Mouse (Mus musculus) small intestine, adult 2 months (tissue): ENCODE data around the gene Omt2b. TPM values are rescaled to one million over a fixed set of nuclear protein-coding genes. Genes with fewer than 3 reads are reported as not detected.
"Not testable (repeated sequence)": the region's sequence is repeated elsewhere in the genome, so short reads cannot be mapped to it uniquely, and the experiment has no call there.

Experiments
- H3K27ac ChIP-seq: fragments of 200-500 bp; 2 replicates; pipeline ENCODE4 v1.5.1; 2012; ENCODE audit warnings: low read depth, low read length, control low read depth, inconsistent platforms; ENCODE audit not compliant: insufficient read depth
- H3K27me3 ChIP-seq: fragments of 200-500 bp; 2 replicates; pipeline ENCODE4 v1.6.1; 2012; ENCODE audit warnings: mild to moderate bottlenecking, moderate library complexity, low read length, inconsistent platforms; ENCODE audit not compliant: control insufficient read depth, insufficient read depth
- H3K36me3 ChIP-seq: fragments of 200-500 bp; 2 replicates; pipeline ENCODE4 v1.6.1; 2012; ENCODE audit warnings: mild to moderate bottlenecking, low read length, control low read depth, inconsistent platforms; ENCODE audit not compliant: control insufficient read depth, insufficient read depth
- H3K4me1 ChIP-seq: fragments of 200-500 bp; 2 replicates; pipeline ENCODE4 v1.6.1; 2012; ENCODE audit warnings: low read length, inconsistent platforms, mixed read lengths; ENCODE audit not compliant: control insufficient read depth, insufficient read depth, insufficient read length
- H3K4me3 ChIP-seq: fragments of 200-500 bp; 2 replicates; pipeline ENCODE4 v1.5.1; 2012; ENCODE audit warnings: low read depth, mild to moderate bottlenecking, control low read depth, inconsistent platforms, low read length, moderate library complexity
- CTCF ChIP-seq: fragments of 200-500 bp; IDR thresholded peaks from 2 replicates; pipeline ENCODE4 v1.5.1; 2012; ENCODE audit warnings: low read depth, mild to moderate bottlenecking, control low read depth, inconsistent platforms, low read length, moderate library complexity, mixed read lengths; ENCODE audit not compliant: insufficient replicate concordance, insufficient read length; ENCODE audit errors: extremely low read depth
- POLR2A ChIP-seq: fragments of 200-500 bp; IDR thresholded peaks from 2 replicates; pipeline ENCODE4 v1.6.1; 2012; ENCODE audit warnings: low read depth, mild to moderate bottlenecking, control low read depth, inconsistent platforms, low read length, moderate library complexity
- WGBS: fragments of 180-500 bp; shearing (Covaris S2); methylation state at CpG from one replicate; pipeline ENCODE4 v1.1.7; 2018; 5-methylcytosine and 5-hydroxymethylcytosine counted together
- polyA plus RNA-seq: library from polyadenylated mRNA; depleted of rRNA; stranded (reverse); fragments of >200 nt; gene quantifications from 2 replicates; pipeline ENCODE4 v1.2.3, GENCODE M21; 2012

Gene Omt2b
- polyA plus RNA-seq, 1 experiment, result not detected

DNA sequence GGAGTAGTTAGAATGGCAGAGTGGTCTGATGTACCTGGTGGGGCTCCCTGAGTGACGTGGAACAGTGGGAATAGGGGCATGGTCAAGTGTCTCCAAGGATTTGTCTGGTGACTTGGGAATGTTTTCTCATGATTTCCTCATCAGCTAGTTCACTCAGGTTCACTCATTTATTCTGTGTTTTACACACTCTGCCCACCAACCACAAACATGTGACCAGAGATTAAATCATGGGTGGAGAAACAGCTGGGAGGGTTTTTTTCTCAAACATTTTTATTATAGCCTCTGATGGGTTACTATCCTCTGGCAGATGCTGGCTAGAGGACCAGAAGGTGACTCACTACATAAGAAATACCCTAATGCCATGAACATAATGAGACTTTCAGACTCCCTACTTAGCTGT is 29.2 kb upstream of the Omt2b start:
- no peaks in the 10 kb centered on the region for H3K27me3 ChIP-seq
- H3K4me1 ChIP-seq, result peaks cover 2% of the 10 kb centered on the region; the same call in 1 of the 2 replicates
- no peak overlapping the region for H3K27ac ChIP-seq
- H3K4me3 ChIP-seq, result no peak overlapping the region
- TF ChIP-seq POLR2A, result no peak
- TF ChIP-seq CTCF, result no peak
- 97% methylated on average over 1 of the region's 1 CpGs for WGBS
- no peaks in the 10 kb centered on the region for H3K36me3 ChIP-seq

DNA sequence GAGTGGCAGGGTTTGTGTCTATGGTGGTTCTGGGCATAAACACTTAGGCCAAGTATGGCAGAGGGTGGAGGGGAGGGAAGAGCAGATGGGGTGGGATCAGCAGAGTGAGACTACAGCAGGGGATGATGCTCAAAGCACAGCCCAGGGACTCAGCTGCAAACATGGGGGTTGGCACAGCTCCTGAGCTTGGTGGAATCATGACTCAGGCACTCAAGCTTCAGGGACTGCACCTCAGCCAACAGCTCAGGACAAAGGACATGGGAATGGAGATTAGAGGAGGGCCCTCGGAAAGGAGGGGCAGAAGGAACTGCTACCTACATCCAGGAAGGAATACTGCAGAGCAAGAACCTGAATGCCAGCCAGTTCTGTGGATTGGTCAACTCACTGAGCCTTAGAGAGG is 28.2 kb upstream of the Omt2b start:
- H3K4me1 ChIP-seq, H3K27me3 ChIP-seq, H3K36me3 ChIP-seq, H3K4me3 ChIP-seq, H3K27ac ChIP-seq: not testable (repeated sequence)
- WGBS, result 20% methylated on average over 1 of the region's 1 CpGs

DNA sequence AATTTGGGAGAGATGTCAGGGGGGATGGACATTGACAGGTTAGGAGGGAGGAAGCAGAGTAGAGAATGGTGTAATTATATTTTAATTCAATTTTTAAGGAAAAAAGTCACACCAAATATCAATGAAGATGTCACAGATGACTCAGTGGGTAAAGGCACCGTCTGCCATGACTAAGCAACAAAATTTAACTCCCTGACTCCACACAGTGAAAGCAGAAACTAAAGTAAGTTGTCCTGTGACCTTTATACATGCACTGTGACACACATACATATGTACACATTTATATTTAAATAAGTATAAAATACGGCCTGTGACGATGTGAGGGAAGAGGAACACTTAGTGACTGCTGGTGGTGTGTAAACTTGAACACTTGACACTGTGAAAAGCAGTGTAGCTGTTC is 19.3 kb upstream of the Omt2b start:
- not testable (repeated sequence) for H3K27me3 ChIP-seq, H3K4me3 ChIP-seq, H3K4me1 ChIP-seq, H3K27ac ChIP-seq, H3K36me3 ChIP-seq
- 74% methylated on average over 3 of the region's 3 CpGs for WGBS

DNA sequence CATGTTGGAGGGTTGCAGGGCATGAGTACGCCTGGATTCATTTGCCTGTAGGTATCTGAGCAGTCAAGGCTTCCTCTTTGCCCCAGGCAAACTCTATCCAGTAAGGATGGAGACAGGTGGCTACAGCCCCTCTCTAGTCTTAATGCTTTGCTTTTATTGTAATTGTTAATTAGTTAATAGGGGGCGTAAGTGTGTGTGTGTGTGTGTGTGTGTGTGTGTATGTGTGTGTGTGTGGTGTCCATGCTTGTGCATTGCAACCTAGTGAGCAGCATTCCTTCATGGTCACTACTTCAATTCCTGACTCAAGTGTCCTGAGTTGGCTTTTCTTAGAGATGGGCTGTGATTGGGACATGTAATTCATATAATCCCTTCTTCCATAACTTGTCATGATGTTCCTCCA is 12.7 kb upstream of the Omt2b start, which contains the start of gene Omt2a:
Omt2a (minus strand) TSS at position 101 of the 400 bp plus-strand sequence.
- H3K27me3 ChIP-seq, result no peaks in the 10 kb centered on the region
- no peaks in the 10 kb centered on the region for H3K4me1 ChIP-seq
- H3K4me3 ChIP-seq, result no peak within 1 kb of the TSS
- TF ChIP-seq POLR2A, result no peak
- no peak for TF ChIP-seq CTCF
- no peak within 1 kb of the TSS for H3K27ac ChIP-seq
- WGBS, result 90% methylated on average over 2 of the region's 2 CpGs
- H3K36me3 ChIP-seq, result no peaks in the 10 kb centered on the region

DNA sequence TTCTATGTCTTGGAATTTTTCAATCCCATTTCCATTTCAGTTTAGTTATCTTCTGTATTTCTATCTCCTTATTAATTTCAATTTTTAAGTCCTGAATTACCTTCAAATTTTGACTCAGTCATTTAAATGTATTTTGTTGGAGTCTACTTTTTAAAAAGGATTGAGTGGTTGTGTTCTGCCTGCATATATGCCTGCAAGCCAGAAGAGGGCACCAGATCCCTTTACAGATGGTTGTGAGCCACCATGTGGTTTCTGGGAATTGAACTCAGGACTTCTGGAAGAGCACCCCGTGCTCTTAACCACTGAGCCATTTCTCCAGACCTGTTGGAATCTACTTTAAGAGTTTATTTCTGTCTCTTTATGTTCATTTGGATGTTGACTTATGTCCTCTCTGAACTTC is 7.9 kb upstream of the Omt2b start:
- Histone ChIP-seq H3K4me1 (no peaks in the 10 kb centered on the region), H3K27ac (no peak overlapping the region), H3K27me3 (no peaks in the 10 kb centered on the region), H3K4me3 (no peak overlapping the region), H3K36me3 (no peaks in the 10 kb centered on the region)
- WGBS, result 8% methylated on average over 1 of the region's 1 CpGs
- TF ChIP-seq POLR2A (no peak), CTCF (peak; percentile 35; the same call in 1 of the 2 replicates)

DNA sequence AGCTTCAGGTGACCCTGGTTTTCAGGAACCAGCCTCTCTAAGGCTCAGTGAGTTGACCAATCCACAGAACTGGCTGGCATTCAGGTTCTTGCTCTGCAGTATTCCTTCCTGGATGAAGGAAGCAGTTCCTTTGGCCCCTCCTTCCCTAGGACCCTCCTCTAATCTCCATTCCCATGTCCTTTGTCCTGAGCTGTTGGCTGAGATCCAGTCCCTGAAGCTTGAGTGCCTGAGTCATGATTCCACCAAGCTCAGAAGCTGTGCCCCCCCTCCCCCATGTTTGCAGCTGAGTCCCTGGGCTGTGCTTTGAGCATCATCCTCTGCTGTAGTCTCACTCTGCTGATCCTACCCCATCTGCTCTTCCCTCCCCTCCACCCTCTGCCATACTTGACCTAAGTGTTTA is 9.7 kb downstream of the Omt2b start:
- H3K36me3 ChIP-seq, H3K27me3 ChIP-seq, H3K4me1 ChIP-seq, H3K27ac ChIP-seq, H3K4me3 ChIP-seq: not testable (repeated sequence)

DNA sequence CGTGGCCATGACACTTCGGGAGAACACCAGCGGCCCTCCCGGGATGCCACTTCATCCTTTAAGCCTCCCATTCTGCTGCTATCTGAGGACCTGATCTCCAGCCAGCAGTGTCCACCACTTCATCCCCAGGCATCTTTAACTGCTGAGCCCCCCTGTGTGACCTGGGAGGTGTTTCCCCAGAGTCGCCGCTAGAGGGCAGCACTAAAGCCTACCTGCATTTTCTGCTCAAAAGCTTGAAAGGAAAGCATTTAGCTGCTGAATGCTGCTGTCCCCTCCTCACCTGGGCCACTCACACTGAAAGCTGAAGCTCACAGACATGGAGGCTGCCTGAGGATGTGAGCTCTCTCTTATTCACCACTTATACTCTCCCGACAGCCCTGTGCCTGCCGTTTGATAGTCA is 12.9 kb downstream of the Omt2b start:
- peak; percentile 71; the same call in 1 of the 2 replicates for TF ChIP-seq CTCF
- not testable (repeated sequence) for H3K27me3 ChIP-seq, H3K36me3 ChIP-seq, H3K27ac ChIP-seq, H3K4me1 ChIP-seq, H3K4me3 ChIP-seq
- WGBS, result 21% methylated on average over 8 of the region's 8 CpGs

DNA sequence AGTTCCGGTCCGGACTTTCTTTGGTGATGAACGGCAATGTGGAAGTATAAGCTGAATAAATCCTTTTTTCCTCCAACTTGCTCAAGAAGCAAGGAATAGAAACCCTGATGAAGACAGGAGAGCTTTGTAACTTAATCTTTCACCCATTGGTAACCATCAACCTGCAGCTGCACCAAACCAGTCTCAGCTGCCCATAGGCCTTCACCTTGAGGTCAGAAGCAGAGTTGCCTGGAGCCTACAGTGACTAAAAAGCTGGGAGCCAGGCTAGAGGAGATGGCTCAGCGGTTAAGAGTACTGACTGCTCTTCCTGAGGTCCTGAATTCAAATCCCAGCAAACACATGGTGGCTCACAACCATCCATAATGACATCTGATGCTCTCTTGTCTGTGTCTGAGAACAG is 15.1 kb downstream of the Omt2b start:
- WGBS, result 94% methylated on average over 4 of the region's 4 CpGs
- H3K4me1 ChIP-seq, H3K36me3 ChIP-seq, H3K4me3 ChIP-seq, H3K27me3 ChIP-seq, H3K27ac ChIP-seq: not testable (repeated sequence)

DNA sequence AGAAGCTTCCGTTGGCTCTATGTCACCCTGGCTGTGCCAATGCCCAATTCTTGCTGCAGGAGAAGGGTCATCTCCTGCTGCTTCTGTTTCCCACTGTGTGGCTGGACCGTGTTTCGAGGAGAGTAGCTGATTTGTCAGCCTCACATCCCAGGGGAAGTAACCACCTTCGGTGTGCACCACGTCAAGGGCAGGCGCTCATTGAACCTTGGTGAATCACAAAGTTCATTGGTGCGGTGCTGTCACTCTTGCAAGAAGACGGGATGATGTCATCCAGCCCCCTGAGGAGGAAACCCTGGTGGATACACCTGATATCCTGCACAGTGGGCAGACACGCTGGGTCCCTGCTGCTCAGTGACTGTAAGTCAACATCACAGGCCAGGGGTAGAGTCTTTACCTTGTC is 15.7 kb downstream of the Omt2b start:
- H3K36me3 ChIP-seq, H3K27ac ChIP-seq, H3K4me1 ChIP-seq, H3K4me3 ChIP-seq, H3K27me3 ChIP-seq: not testable (repeated sequence)
- 79% methylated on average over 9 of the region's 9 CpGs for WGBS

DNA sequence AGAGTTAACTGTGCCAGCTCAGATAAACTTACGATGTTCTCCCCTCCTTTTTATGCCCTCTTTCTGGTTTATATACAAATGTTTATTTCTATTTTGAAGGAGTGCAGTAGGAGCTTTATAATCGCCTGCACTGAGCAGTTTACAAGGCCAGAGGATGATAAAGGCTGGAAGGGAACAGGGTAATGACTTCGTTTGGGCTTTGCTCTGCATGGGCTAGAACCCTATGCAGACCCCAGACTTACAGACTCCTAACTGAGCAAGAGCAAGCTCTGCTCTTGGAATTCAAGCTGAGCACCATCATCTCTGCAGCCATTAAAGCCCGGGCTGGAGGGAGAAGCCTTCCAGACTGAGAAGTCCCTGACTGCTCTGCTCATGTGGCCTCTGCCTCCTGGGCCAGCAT is 17.8 kb downstream of the Omt2b start:
- not testable (repeated sequence) for H3K4me3 ChIP-seq, H3K27me3 ChIP-seq, H3K4me1 ChIP-seq, H3K36me3 ChIP-seq, H3K27ac ChIP-seq
- WGBS, result 60% methylated on average over 4 of the region's 4 CpGs
